Mouse (Mus musculus): ENCODE results near the gene Olfr750.

Olfr750 gene

GRCm38 (mm10) chr14:51027387-51028155, 46.7 kb downstream of the Olfr750 start:
- DNase-seq (ENCODE audit: low spot score): no peak

- DNase-seq (ENCODE audit: low spot score): peak; percentile 76
Measured at GRCm38 (mm10) chr14:51026391-51027133, 47.7 kb downstream of the Olfr750 start.

- no peak for DNase-seq (ENCODE audit: low spot score)
Measured at GRCm38 (mm10) chr14:51024820-51025219, 49.4 kb downstream of the Olfr750 start.

- no peak for DNase-seq (ENCODE audit: low spot score)
Measured at GRCm38 (mm10) chr14:51023457-51023856, 50.8 kb downstream of the Olfr750 start.

GRCm38 (mm10) chr14:51017256-51017655, 57.0 kb downstream of the Olfr750 start:
- no peak for DNase-seq (ENCODE audit: low spot score)

All from c-Kit-positive CD71-positive TER-119-positive erythroid progenitor cells, embryonic 14.5 days (primary cell).